Mouse (Mus musculus) erythroblast, embryonic 14.5 days (primary cell): Measurements from ENCODE around the gene Nrip1. TPM values are rescaled to one million over a fixed set of nuclear protein-coding genes. Genes with fewer than 3 reads are reported as not detected.

ENCODE experiments used
- H3K27me3 ChIP-seq: 2 replicates; pipeline ENCODE4 v1.6.1; 2012; ENCODE audit warnings: inconsistent platforms; ENCODE audit not compliant: control insufficient read depth
- H3K36me3 ChIP-seq: 2 replicates; pipeline ENCODE4 v1.6.1; 2012; ENCODE audit warnings: mild to moderate bottlenecking, inconsistent platforms; ENCODE audit not compliant: control insufficient read depth
- H3K4me1 ChIP-seq: 2 replicates; pipeline ENCODE4 v1.6.1; 2012; ENCODE audit warnings: inconsistent platforms; ENCODE audit not compliant: control insufficient read depth
- H3K4me3 ChIP-seq: replicated peaks from 2 replicates; pipeline ENCODE3; 2012; ENCODE audit warnings: moderate library complexity, mild to moderate bottlenecking, inconsistent platforms
- H3K9me3 ChIP-seq: 2 replicates; pipeline ENCODE4 v1.6.1; 2012; ENCODE audit warnings: low read length, inconsistent platforms, mixed read lengths; ENCODE audit not compliant: control insufficient read depth
- GATA1 ChIP-seq: IDR thresholded peaks from 2 replicates; pipeline ENCODE4 v1.6.1; 2012; ENCODE audit warnings: low read length, inconsistent platforms, mixed read lengths
- TAL1 ChIP-seq: IDR thresholded peaks from 3 replicates; pipeline ENCODE4 v1.6.1; 2012; ENCODE audit warnings: low read length, inconsistent platforms, mixed read lengths
- polyA plus RNA-seq: library from polyadenylated mRNA; stranded (reverse); fragments of >175 nt; gene quantifications from 2 replicates; pipeline ENCODE4 v1.2.3, GENCODE M21; 2012

Gene Nrip1
- polyA plus RNA-seq, 1 experiment, result 0.55 TPM

- no peak overlapping the region for H3K4me3 ChIP-seq
- peaks cover 5% of the 10 kb centered on the region for H3K27me3 ChIP-seq
- TF ChIP-seq TAL1 (no peak), GATA1 (no peak)
- no peaks in the 10 kb centered on the region; the same call in 1 of the 2 replicates for H3K4me1 ChIP-seq
- no peaks in the 10 kb centered on the region for H3K36me3 ChIP-seq
- H3K9me3 ChIP-seq, result no peaks in the 10 kb centered on the region; the same call in 1 of the 2 replicates
Measured at GRCm38 (mm10) chr16:76265874-76266273, 107.8 kb downstream of the Nrip1 start.

DNA sequence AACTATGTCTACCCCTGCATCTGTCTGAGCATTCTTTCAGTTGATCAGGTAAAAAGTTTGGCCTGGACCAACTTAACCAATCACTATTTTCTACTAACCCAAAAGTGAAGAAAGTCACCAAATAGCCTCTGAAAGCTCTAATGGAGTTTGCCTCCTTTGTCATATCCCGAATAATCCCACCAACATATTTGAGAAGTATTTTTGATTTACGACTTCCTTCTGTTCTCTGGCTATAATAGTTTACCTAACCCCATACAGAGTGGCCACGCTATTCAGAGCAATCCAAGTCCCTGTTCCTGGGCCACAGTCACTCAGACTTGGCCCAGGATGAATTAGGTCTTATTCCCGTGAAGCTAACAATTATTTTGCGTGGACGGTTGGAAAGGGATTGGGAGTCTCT is 108.3 kb downstream of the Nrip1 start:
- H3K36me3 ChIP-seq, result no peaks in the 10 kb centered on the region
- no peaks in the 10 kb centered on the region; the same call in 1 of the 2 replicates for H3K9me3 ChIP-seq
- no peak overlapping the region for H3K4me3 ChIP-seq
- no peak for TF ChIP-seq TAL1
- peaks cover 5% of the 10 kb centered on the region for H3K27me3 ChIP-seq
- no peaks in the 10 kb centered on the region; the same call in 1 of the 2 replicates for H3K4me1 ChIP-seq

- H3K9me3 ChIP-seq, result no peaks in the 10 kb centered on the region
- no peak overlapping the region for H3K4me3 ChIP-seq
- peaks cover 2% of the 10 kb centered on the region; the same call in 1 of the 2 replicates for H3K27me3 ChIP-seq
- no peaks in the 10 kb centered on the region for H3K36me3 ChIP-seq
- no peak for TF ChIP-seq GATA1
- TF ChIP-seq TAL1, result no peak
- H3K4me1 ChIP-seq, result no peaks in the 10 kb centered on the region
Measured at GRCm38 (mm10) chr16:76263393-76263792, 110.2 kb downstream of the Nrip1 start.

- no peaks in the 10 kb centered on the region for H3K36me3 ChIP-seq
- H3K9me3 ChIP-seq, result no peaks in the 10 kb centered on the region
- no peaks in the 10 kb centered on the region for H3K4me1 ChIP-seq
- TF ChIP-seq GATA1 (no peak), TAL1 (no peak)
- H3K4me3 ChIP-seq, result no peak overlapping the region
- no peaks in the 10 kb centered on the region for H3K27me3 ChIP-seq
Measured at GRCm38 (mm10) chr16:76260296-76260695, 113.3 kb downstream of the Nrip1 start.

DNA sequence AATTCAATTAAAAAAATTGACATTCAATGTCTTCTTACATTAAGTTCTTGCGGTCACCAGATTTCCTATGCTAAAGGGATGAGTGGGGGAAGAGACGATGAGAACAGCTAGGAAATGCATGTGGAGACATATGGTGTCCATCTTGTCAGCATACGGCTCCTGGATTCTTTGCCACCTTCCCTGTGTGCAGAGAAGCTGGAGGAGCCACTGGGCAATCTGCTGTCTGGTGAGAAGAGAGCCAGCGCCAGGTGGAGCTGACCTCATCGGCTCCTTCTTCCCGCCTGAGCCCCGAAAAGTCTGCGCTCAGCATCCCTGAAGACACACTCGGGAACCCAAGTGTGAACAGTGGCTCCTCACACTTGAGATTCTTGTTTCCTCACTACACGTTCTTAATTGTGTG is 121.8 kb downstream of the Nrip1 start:
- Histone ChIP-seq H3K4me3 (no peak overlapping the region), H3K27me3 (no peaks in the 10 kb centered on the region), H3K36me3 (no peaks in the 10 kb centered on the region), H3K4me1 (no peaks in the 10 kb centered on the region), H3K9me3 (no peaks in the 10 kb centered on the region)
- no peak for TF ChIP-seq GATA1
- TF ChIP-seq TAL1, result no peak

GRCm38 (mm10) chr16:76249345-76250091 is 124.1 kb downstream of the Nrip1 start:
- Histone ChIP-seq H3K9me3 (no peaks in the 10 kb centered on the region), H3K36me3 (no peaks in the 10 kb centered on the region), H3K4me1 (no peaks in the 10 kb centered on the region), H3K4me3 (no peak overlapping the region), H3K27me3 (peaks cover 2% of the 10 kb centered on the region; the same call in 1 of the 2 replicates)
- TF ChIP-seq GATA1 (no peak), TAL1 (no peak)

DNA sequence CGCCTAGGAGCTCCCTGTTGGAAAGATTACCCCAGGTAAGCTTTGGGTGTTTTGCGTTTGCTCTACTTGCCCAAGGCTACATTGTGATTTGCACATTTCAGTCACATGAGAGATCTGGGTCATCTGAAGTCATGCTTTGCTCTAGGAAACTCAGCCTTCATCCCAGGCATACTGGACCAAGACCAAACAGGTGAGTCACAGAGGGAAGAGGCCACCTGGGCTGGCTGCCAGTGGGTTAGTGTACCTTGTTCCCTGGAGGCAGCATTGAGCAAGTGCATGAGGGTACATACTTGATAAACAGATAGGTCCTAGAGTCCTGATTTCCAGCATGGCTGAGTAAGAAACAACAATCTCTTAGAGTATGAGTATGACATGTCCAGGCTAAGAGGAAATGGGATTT is 130.8 kb downstream of the Nrip1 start:
- H3K4me1 ChIP-seq, result no peaks in the 10 kb centered on the region
- no peaks in the 10 kb centered on the region for H3K9me3 ChIP-seq
- TF ChIP-seq GATA1 (no peak), TAL1 (no peak)
- no peaks in the 10 kb centered on the region for H3K36me3 ChIP-seq
- no peak overlapping the region for H3K4me3 ChIP-seq
- peaks cover 2% of the 10 kb centered on the region; the same call in 1 of the 2 replicates for H3K27me3 ChIP-seq

GRCm38 (mm10) chr16:76241266-76241665 is 132.4 kb downstream of the Nrip1 start:
- Histone ChIP-seq H3K9me3 (no peaks in the 10 kb centered on the region), H3K4me1 (no peaks in the 10 kb centered on the region), H3K36me3 (no peaks in the 10 kb centered on the region), H3K27me3 (peaks cover 2% of the 10 kb centered on the region; the same call in 1 of the 2 replicates), H3K4me3 (no peak overlapping the region)
- TF ChIP-seq TAL1 (no peak), GATA1 (no peak)

GRCm38 (mm10) chr16:76239353-76239752 is 134.3 kb downstream of the Nrip1 start:
- TF ChIP-seq GATA1, result no peak

GRCm38 (mm10) chr16:76238784-76239183 is 134.8 kb downstream of the Nrip1 start:
- Histone ChIP-seq H3K4me3 (no peak overlapping the region), H3K27me3 (no peaks in the 10 kb centered on the region), H3K4me1 (no peaks in the 10 kb centered on the region), H3K36me3 (no peaks in the 10 kb centered on the region), H3K9me3 (no peaks in the 10 kb centered on the region)
- TF ChIP-seq TAL1, result no peak
- TF ChIP-seq GATA1, result no peak

More at GRCm38 (mm10) chr16:76239353-76239752, 134.3 kb downstream of the Nrip1 start:
- H3K36me3 ChIP-seq, result no peaks in the 10 kb centered on the region
- H3K9me3 ChIP-seq, result no peaks in the 10 kb centered on the region
- no peak overlapping the region for H3K4me3 ChIP-seq
- H3K27me3 ChIP-seq, result no peaks in the 10 kb centered on the region
- no peaks in the 10 kb centered on the region for H3K4me1 ChIP-seq
